Mouse (Mus musculus) layer of hippocampus, postnatal 36 days (tissue): ENCODE measurements around the gene Mcrip1. TPM values are rescaled to one million over a fixed set of nuclear protein-coding genes. Genes with fewer than 3 reads are reported as not detected.
"Not testable (repeated sequence)": the region's sequence is repeated elsewhere in the genome, so short reads cannot be mapped to it uniquely, and the experiment has no call there.

Experiments used
- DNase-seq, 2 experiments: peaks; one replicate each; pipeline ENCODE4 v3.0.0; 2022
- total RNA-seq, 2 experiments: library from RNA; stranded (reverse); gene quantifications; 2 replicates each; pipeline ENCODE4 v1.2.3; 2021

Mcrip1 gene
- total RNA-seq, 2 experiments from 2014 or later, result 71.3 to 71.6 TPM

GRCm38 (mm10) chr11:120542376-120542775 is 7.2 kb downstream of the Mcrip1 start:
- no peak for DNase-seq

DNA sequence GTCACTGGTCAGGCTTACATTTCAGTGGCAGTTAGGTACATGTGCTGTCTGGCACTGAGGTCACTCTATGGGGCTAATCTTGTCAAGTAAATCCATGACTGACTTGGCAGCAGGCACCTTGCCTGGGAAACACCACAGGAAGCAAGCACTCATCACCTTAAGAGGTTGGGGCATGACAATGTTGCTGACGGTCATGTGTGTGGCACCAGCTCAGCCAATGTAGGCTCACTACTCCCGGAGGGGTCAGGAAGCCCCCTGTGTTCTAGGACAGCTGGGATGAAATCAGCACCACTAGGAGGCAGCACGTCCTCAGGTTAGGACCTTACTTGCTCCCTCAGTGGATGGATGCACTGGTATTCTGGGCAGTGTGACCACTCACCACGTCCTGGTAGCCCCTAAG is 7.6 kb downstream of the Mcrip1 start:
- DNase-seq, result no peak

DNA sequence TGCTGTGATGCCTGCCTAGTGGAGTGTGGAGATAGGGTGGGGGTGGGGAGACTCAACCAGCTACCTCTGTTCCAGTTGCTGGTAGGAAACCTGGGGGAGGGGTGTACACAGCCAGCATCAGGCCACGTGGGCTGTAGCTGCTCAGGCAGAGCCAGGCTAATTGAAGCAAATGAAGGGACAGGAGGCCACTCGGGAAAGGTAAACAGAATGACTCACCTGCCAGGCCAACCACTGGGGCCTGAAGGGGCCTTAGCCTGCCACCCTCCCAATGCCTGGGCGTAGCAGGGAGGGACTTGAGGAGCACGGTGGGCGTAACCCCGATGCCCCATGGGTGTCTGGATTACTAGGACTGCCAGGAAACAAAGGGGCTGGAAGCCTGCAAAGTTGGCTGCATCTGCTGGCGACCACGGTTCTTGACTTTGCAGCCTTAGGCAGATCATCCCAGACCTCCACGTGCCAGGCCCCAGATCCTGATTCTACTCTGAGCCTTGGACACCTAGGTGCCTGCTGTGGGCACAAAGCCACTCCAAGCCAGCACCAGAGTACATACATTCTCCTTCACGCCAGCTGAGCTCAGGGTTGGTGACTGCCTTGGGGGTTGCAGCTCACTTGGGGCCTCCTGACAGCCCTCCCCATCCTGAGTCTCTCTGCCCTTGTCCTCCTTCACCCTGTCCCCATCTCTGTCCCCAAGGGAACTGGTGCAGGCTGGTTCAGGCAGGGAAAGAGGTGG is 10.1 kb downstream of the Mcrip1 start:
- no peak for DNase-seq

DNA sequence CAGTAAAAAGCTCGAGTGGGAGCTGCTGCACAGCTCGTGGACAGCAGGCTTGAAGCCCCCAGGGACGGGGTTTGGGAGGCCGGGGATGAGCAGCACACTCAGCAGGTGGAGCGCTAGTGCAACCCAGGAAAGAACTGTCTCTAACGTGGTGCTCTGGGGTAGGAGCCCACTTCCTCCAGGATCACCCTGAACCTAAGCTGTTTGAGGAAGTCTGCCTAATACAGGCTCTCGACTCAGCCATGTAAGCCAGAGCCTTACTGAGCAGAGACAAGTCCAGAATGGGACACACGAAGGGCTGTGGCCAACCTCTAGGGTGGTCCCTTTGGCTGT is 10.6 kb downstream of the Mcrip1 start:
- no peak for DNase-seq

GRCm38 (mm10) chr11:120538485-120538884 is 11.0 kb downstream of the Mcrip1 start:
- DNase-seq, result no peak

DNA sequence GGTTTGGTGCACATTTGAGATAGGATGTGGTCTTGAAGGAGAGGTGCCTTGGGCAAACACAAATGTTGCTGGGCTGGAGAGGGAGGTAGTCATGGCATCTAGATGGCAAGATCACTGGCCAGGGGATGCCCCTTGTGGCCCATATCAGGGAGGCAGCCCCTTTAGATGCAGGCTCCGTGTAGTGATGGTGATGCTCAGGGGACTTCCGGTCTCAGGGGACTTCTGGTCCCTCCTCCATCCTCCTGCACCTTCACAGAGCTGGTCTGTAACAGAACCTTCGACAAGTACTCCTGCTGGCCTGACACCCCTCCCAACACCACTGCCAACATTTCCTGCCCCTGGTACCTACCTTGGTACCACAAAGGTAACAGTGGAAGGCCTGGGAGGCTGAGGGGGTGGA is 13.7 kb downstream of the Mcrip1 start:
- DNase-seq, result no peak

DNA sequence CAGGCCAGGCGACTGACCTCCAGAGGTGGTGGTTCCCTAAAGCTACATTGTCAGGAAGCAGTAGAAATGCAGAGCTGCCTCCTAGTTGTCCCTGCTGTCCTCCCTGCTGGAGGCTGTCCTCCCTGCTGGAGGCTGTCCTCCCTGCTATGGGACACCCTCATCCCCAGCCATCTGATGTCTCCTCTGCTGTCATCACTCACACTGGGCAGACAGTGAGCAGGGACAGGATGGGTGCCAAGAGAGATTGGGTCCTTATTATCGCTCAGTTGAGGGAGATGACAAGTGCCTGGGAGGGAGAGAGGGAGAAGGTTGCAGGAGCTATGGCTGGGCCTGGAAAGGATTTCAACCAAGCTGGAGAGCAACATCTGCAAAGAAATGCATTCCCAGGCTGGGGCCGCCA is 14.4 kb downstream of the Mcrip1 start:
- DNase-seq, result no peak

- DNase-seq, result no peak
Observed at GRCm38 (mm10) chr11:120534093-120534492, 15.4 kb downstream of the Mcrip1 start.

DNA sequence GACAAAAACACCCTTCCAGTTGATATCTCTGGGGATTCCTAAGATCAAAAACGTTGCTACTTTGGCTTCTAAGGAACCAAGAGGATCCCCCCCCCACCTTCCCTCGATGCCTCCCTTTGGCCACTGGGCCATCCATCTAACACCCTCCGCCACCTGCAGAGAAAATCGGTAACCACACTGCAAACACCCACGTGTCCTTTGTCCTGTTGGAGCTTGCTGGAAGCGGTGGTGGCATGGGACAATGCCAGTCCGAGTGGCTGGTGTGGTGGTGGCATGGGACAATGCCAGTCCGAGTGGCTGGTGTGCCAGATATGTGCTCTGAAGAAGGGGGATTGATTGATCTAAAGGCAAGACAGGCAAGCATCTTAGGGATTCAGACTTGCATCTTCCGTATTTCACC is 17.9 kb downstream of the Mcrip1 start:
- no peak for DNase-seq

GRCm38 (mm10) chr11:120530085-120530964 is 19.2 kb downstream of the Mcrip1 start, which contains the start of gene Gcgr:
Gcgr (plus strand) TSS chr11:120530699.
- no peak for DNase-seq

DNA sequence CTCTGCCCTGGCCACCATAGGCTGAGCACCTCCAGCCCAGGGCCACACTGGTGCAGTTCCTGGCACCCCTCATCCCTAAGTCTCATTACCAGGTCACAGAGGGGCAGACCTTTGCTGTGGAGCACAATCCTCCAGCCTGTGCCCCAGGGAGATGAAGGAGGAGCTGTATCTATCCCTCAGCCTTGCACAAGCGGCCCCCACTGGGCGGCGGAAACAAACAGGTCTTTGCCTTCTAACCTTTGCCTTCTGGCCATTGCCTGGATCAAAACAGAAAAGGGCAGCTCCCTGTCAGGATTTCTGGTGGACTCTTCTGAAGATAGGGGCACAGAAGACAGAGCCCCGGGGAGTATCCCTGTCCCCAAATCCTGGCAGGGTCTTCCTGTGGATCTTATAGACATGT is 20.6 kb downstream of the Mcrip1 start:
- DNase-seq, result no peak

- DNase-seq, result no peak
Observed at GRCm38 (mm10) chr11:120527690-120528354, 21.7 kb downstream of the Mcrip1 start.

- no peak for DNase-seq
Observed at GRCm38 (mm10) chr11:120525959-120526358, 23.6 kb downstream of the Mcrip1 start.

DNA sequence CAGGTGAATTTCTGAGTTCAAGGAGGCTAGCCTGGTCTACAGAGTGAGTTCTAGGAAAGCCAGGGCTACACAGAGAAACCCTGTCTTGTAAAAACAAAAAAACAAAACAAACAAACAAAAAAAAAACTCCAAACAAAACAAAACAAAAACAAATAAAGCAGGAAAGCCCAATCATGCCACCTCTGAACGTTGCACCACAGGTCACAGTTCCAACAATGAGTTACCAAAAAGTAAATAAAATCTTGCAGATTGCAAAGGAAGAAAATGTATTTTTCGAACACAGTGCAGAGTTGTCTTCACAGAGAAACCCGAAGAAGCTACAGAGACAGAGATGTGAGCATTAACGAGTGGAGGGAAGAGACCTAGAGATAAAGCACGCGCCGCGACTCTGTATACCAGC is 26.9 kb downstream of the Mcrip1 start:
- no peak for DNase-seq

DNA sequence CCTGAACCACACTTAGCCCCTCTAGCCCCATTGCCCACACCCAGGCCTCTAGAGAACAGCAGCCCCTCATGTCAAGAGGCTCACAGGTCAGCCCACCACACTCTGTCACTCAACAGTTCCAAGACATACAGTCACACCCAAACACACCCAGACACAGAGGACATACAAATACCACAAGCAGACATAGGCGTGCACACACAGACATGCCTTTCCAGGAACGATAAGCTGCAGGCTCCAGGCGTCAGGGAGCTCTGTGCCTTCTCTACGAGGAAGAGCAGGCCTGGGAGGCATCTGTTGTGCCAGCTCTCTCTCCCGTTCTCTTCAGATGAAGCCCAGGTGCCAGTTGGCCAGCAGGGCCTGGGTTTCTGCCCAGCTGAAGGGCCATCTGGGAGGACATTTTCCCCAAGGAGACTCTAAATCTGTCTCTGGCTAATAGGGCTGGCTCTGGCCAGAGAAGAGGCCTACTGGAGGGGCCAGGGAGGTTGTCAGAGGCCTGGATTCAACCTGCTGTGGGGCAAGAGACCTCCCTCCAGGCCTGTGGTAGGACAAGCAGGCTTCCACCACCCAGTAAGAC is 28.5 kb downstream of the Mcrip1 start:
- DNase-seq, result peak in 1 of 2 experiments; percentile 17

GRCm38 (mm10) chr11:120520498-120520897 is 29.0 kb downstream of the Mcrip1 start:
- DNase-seq, result no peak

- DNase-seq, result no peak
Observed at GRCm38 (mm10) chr11:120519738-120520137, 29.8 kb downstream of the Mcrip1 start.

DNA sequence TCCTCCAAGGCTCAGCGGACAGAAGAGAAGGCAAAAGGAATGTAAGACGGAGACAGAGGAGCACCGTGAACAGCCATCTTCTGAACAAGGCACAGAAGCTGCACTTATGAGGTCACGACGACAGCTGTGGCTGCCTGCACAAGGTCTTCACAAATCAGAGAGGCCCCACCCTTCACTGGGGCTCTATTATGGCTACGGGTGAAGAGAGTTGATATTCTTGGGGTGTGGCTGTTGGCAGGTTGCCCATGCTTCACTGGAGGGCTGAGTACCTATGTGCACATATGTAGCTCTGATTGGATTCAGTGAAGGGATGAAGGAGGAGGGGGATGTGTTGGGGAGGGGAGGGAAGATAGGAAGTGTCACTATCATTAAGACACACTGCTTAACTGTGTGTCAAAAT is 31.0 kb downstream of the Mcrip1 start:
- no peak for DNase-seq

GRCm38 (mm10) chr11:120518027-120518426 is 31.5 kb downstream of the Mcrip1 start:
- DNase-seq, result peak; percentile 62 to 68

DNA sequence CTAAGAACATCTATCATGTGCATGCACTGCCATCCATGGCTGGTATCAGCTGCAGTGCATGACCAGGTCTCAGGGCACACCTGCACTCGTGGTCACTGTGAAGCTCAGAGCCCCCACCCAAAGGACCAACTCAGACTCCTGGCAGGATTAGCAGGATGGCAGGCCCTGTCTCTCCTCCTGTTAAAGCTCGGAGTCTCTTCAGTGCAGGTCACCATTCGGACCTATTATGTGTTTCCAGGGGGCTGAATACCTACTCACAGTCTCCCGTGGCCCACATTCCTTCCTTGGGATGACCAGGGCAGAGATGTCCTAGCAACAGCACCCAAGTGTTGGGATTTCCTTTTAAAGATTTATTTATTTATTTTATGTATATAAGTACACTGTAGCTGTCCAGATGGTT is 32.4 kb downstream of the Mcrip1 start:
- DNase-seq, result no peak

GRCm38 (mm10) chr11:120515611-120516010 is 33.9 kb downstream of the Mcrip1 start:
- peak; percentile 86 to 89 for DNase-seq

DNA sequence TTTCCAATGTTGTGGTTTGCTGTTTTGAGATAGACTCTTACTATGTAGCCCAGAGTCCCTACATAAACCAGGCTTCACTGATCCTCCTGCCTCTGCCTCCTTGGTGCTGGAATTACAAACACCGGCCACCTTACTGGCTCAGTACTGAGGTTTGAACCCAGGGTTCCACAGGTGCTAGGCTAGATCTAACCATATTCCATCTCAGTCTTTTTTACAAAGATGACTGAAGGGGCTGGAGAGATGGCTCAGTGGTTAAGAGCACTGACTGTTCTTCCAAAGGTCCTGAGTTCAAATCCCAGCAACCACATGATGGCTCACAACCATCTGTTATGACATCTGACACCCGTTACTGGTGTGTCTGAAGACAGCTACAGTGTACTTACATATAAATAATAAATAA is 35.3 kb downstream of the Mcrip1 start:
- not testable (repeated sequence) for DNase-seq
